In genomic region chr12:54160279-54160678, GRCm38 (mm10) we compare ENCODE assay signal across 28 mouse cellular contexts. TPM values are rescaled to one million over a fixed set of nuclear protein-coding genes. Genes with fewer than 3 reads are reported as not detected.
A peak's percentile ranks its signal among the peaks of the same experiment; 100 is the strongest.
DNase-seq lines count a peak whose midpoint lies in the region; ATAC-seq and TF ChIP-seq lines count a peak whose summit lies in the region.
"Had no signal": no experiment of that assay in that cellular context is flagged by ENCODE, and none has a peak within 500 bp of the region (broad histone marks: within the 10 kb centered on the region; RNA-seq: fewer than 3 reads in every experiment).

No protein-coding gene starts in this region.

- peaks cover 8% of the 10 kb centered on the region for H3K27me3 ChIP-seq in kidney, embryonic 16.5 days (ENCODE audit: insufficient read depth, low read length)
- H3K27me3 ChIP-seq in ES-Bruce4 (ENCODE audit: control insufficient read depth, insufficient read depth, low read length, poor library complexity, severe bottlenecking) = no peaks in the 10 kb centered on the region
- peaks cover 48% of the 10 kb centered on the region for H3K27me3 ChIP-seq in limb, embryonic 10.5 days (ENCODE audit: low read depth, poor library complexity, severe bottlenecking)
- H3K27me3 ChIP-seq: forebrain, embryonic 15.5 days; Patski had no signal

- H3K9ac ChIP-seq in kidney, embryonic 16.5 days (replicated peaks; ENCODE audit: low read length) = no peak overlapping the region
- no peak overlapping the region for H3K9ac ChIP-seq in ES-Bruce4 (ENCODE audit: low read depth, poor library complexity, severe bottlenecking)
- H3K9ac ChIP-seq: embryonic facial prominence, embryonic 13.5 days; forebrain, embryonic 12.5 days; forebrain, embryonic 15.5 days; hindbrain, embryonic 12.5 days; hindbrain, embryonic 15.5 days had no signal

- H3K9me3 ChIP-seq in kidney, embryonic 16.5 days (ENCODE audit: low read length) = 0 out of 2 replicates have a peak, but pooled peaks cover 6% of the 10 kb centered on the region
- no peaks in the 10 kb centered on the region for H3K9me3 ChIP-seq in ES-Bruce4 (replicated peaks; ENCODE audit: control insufficient read depth, insufficient read depth, low read length, poor library complexity, severe bottlenecking)
- H3K9me3 ChIP-seq in limb, embryonic 10.5 days (replicated peaks) = no peaks in the 10 kb centered on the region
- H3K9me3 ChIP-seq: embryonic facial prominence, embryonic 13.5 days; forebrain, embryonic 12.5 days; forebrain, embryonic 15.5 days; hindbrain, embryonic 15.5 days had no signal

- ATAC-seq in kidney, embryonic 16.5 days (ENCODE audit: low FRiP score, low TSS enrichment) = peak; percentile 58; the same call in 1 of the 2 replicates
- ATAC-seq: activated CD4-positive, CD25-positive, alpha-beta regulatory T cell, adult 4 months; CD4-positive, CD25-positive, alpha-beta regulatory T cell, adult 4 months; forebrain, embryonic 15.5 days; Patski had no signal

- 44% methylated on average over 2 of the region's 2 CpGs for WGBS in kidney, embryonic 16.5 days
- 82% methylated on average over 2 of the region's 2 CpGs for WGBS in limb, embryonic 10.5 days

- H3K4me1 ChIP-seq in kidney, embryonic 16.5 days (ENCODE audit: insufficient read depth, low read length) = peaks cover 27% of the 10 kb centered on the region; the same call in 1 of the 2 replicates
- peaks cover 9% of the 10 kb centered on the region for H3K4me1 ChIP-seq in ES-Bruce4 (ENCODE audit: control insufficient read depth, insufficient read depth, low read length)
- H3K4me1 ChIP-seq in limb, embryonic 10.5 days = peaks cover 24% of the 10 kb centered on the region

- DNase-seq in kidney, adult 8-10 months = no peak
- DNase-seq in ES-CJ7 (ENCODE audit: low read depth, low spot score) = peak; percentile 67
- DNase-seq in limb, embryonic 10.5 days (ENCODE audit: low spot score) = no peak
- DNase-seq in heart, adult 8-10 months (ENCODE audit: low spot score) = no peak
- DNase-seq: adrenal gland, adult 8-10 months; adrenal gland, postnatal 25 days; cerebellum, adult 11-12 months; cerebellum, adult 8-10 months; cerebellum, postnatal 10 days; cerebellum, postnatal 36 days; embryo, embryonic 11 days; gastrocnemius, postnatal 10 days; gastrocnemius, postnatal 36 days; heart, adult 2 months had no signal

- no peak for TF ChIP-seq POLR2A in ES-Bruce4 (IDR thresholded peaks at IDR 0.05; ENCODE audit: insufficient read depth, low read length)

- no peak overlapping the region for H3K4me3 ChIP-seq in kidney, embryonic 16.5 days (ENCODE audit: low read length)
- H3K4me3 ChIP-seq in ES-Bruce4 (ENCODE audit: low read depth, low read length) = no peak overlapping the region
- no peak overlapping the region for H3K4me3 ChIP-seq in limb, embryonic 10.5 days
- H3K4me3 ChIP-seq: embryonic facial prominence, embryonic 10.5 days; embryonic facial prominence, embryonic 13.5 days; erythroblast, embryonic 14.5 days; forebrain, embryonic 12.5 days; forebrain, embryonic 15.5 days; heart, adult 2 months; hindbrain, embryonic 12.5 days; hindbrain, embryonic 15.5 days had no signal

- no peak overlapping the region for H3K4me2 ChIP-seq in kidney, embryonic 16.5 days (replicated peaks; ENCODE audit: low read depth, low read length)
- H3K4me2 ChIP-seq: embryonic facial prominence, embryonic 13.5 days; forebrain, embryonic 12.5 days; forebrain, embryonic 15.5 days; heart, embryonic 11.5 days; hindbrain, embryonic 12.5 days; hindbrain, embryonic 15.5 days had no signal

- no peak overlapping the region for H3K27ac ChIP-seq in kidney, embryonic 16.5 days (ENCODE audit: low read length)
- H3K27ac ChIP-seq in ES-Bruce4 (ENCODE audit: insufficient read depth, low read length) = no peak overlapping the region
- H3K27ac ChIP-seq in limb, embryonic 10.5 days = no peak overlapping the region
- H3K27ac ChIP-seq: embryonic facial prominence, embryonic 10.5 days; embryonic facial prominence, embryonic 13.5 days; forebrain, embryonic 12.5 days; forebrain, embryonic 15.5 days; heart, adult 2 months; hindbrain, embryonic 12.5 days; hindbrain, embryonic 15.5 days had no signal

- no peaks in the 10 kb centered on the region for H3K36me3 ChIP-seq in kidney, embryonic 16.5 days (ENCODE audit: insufficient read depth, low read length)
- H3K36me3 ChIP-seq in ES-Bruce4 (ENCODE audit: control insufficient read depth, insufficient read depth, low read length, poor library complexity, severe bottlenecking) = no peaks in the 10 kb centered on the region
- no peaks in the 10 kb centered on the region for H3K36me3 ChIP-seq in limb, embryonic 10.5 days
- H3K36me3 ChIP-seq: embryonic facial prominence, embryonic 10.5 days; embryonic facial prominence, embryonic 13.5 days; forebrain, embryonic 12.5 days; forebrain, embryonic 15.5 days; G1E; hindbrain, embryonic 12.5 days; hindbrain, embryonic 15.5 days had no signal

- no peak for TF ChIP-seq CTCF in ES-Bruce4 (IDR thresholded peaks at IDR 0.05; ENCODE audit: low read depth, low read length)

- TF ChIP-seq EP300 in ES-Bruce4 (IDR thresholded peaks at IDR 0.05; ENCODE audit: insufficient read depth, low read depth, low read length) = peak; percentile 97

RNA-seq across cellular contexts. Expression of gene Egln3, which starts 43.4 kb away (rescaled TPM):
- 15.4 and 15.5 TPM in 2 replicates for polyA plus RNA-seq in kidney, embryonic 16.5 days (2015; fragmentation: Nextera tagmentation; extraction: Ambion mirVana)
- polyA plus RNA-seq in ES-Bruce4 (2011; ENCODE audit: insufficient read depth, insufficient read length, low read depth, missing spikeins) = 19.2 and 20.0 TPM in 2 replicates
- polyA plus RNA-seq in limb, embryonic 10.5 days (2016; fragmentation: Nextera tagmentation; extraction: Ambion mirVana) = 2.8 and 2.9 TPM in 2 replicates
- total RNA-seq in heart, adult 8-10 months (2022) = 100 to 1,000 TPM in 2 of 4 experiments, 10 to 100 TPM in 2; 67.8 to 139 (median 92.1) TPM
- polyA plus RNA-seq: erythroblast, embryonic 14.5 days; G1E had no signal
